Mouse (Mus musculus) splenic B cell, adult 2 months (primary cell): Measurements from ENCODE around the gene Zhx3.

Experiments
- DNase-seq: peaks from one replicate; pipeline ENCODE4 v3.0.0-alpha.2; 2011; ENCODE audit warnings: low read depth, low spot score
- H3K27me3 ChIP-seq: 2 replicates; pipeline ENCODE4 v1.6.1; 2012; ENCODE audit warnings: mild to moderate bottlenecking, low read length, moderate library complexity, mixed read lengths; ENCODE audit not compliant: control insufficient read depth, poor library complexity, insufficient read depth, severe bottlenecking
- H3K36me3 ChIP-seq: 2 replicates; pipeline ENCODE4 v1.6.1; 2012; ENCODE audit warnings: mild to moderate bottlenecking, low read length, moderate library complexity, mixed read lengths; ENCODE audit not compliant: control insufficient read depth, poor library complexity, insufficient read depth, severe bottlenecking

The Zhx3 gene

GRCm38 (mm10) chr2:160741580-160741979, 131.2 kb downstream of the Zhx3 start:
- no peak for DNase-seq
- no peaks in the 10 kb centered on the region for H3K27me3 ChIP-seq
- H3K36me3 ChIP-seq: no peaks in the 10 kb centered on the region

- no peak for DNase-seq
- Histone ChIP-seq H3K27me3 (no peaks in the 10 kb centered on the region), H3K36me3 (no peaks in the 10 kb centered on the region)
Measured at GRCm38 (mm10) chr2:160740521-160741156, 132.2 kb downstream of the Zhx3 start.

GRCm38 (mm10) chr2:160739647-160740356, 133.0 kb downstream of the Zhx3 start:
- H3K27me3 ChIP-seq: no peaks in the 10 kb centered on the region
- no peaks in the 10 kb centered on the region for H3K36me3 ChIP-seq
- no peak for DNase-seq

GRCm38 (mm10) chr2:160738354-160738753, 134.4 kb downstream of the Zhx3 start:
- Histone ChIP-seq H3K27me3 (no peaks in the 10 kb centered on the region), H3K36me3 (no peaks in the 10 kb centered on the region)
- DNase-seq: no peak

GRCm38 (mm10) chr2:160736466-160736865, 136.3 kb downstream of the Zhx3 start:
- no peak for DNase-seq
- no peaks in the 10 kb centered on the region for H3K36me3 ChIP-seq
- H3K27me3 ChIP-seq: no peaks in the 10 kb centered on the region

GRCm38 (mm10) chr2:160735706-160736310, 137.0 kb downstream of the Zhx3 start:
- DNase-seq: no peak
- Histone ChIP-seq H3K27me3 (no peaks in the 10 kb centered on the region), H3K36me3 (no peaks in the 10 kb centered on the region)

GRCm38 (mm10) chr2:160734331-160734730, 138.5 kb downstream of the Zhx3 start:
- DNase-seq: no peak
- no peaks in the 10 kb centered on the region for H3K27me3 ChIP-seq

GRCm38 (mm10) chr2:160733131-160733531, 139.7 kb downstream of the Zhx3 start:
- H3K36me3 ChIP-seq: no peaks in the 10 kb centered on the region
- DNase-seq: peak; percentile 71
- no peaks in the 10 kb centered on the region for H3K27me3 ChIP-seq

More at GRCm38 (mm10) chr2:160734331-160734730, 138.5 kb downstream of the Zhx3 start:
- H3K36me3 ChIP-seq: no peaks in the 10 kb centered on the region

- Histone ChIP-seq H3K27me3 (no peaks in the 10 kb centered on the region), H3K36me3 (no peaks in the 10 kb centered on the region)
- no peak for DNase-seq
Measured at GRCm38 (mm10) chr2:160732420-160732995, 140.3 kb downstream of the Zhx3 start.

- H3K36me3 ChIP-seq: no peaks in the 10 kb centered on the region
- DNase-seq: no peak
Measured at GRCm38 (mm10) chr2:160731839-160732261, 140.9 kb downstream of the Zhx3 start.

GRCm38 (mm10) chr2:160731117-160731838, 141.5 kb downstream of the Zhx3 start, which contains the start of gene Plcg1:
Plcg1 (plus strand) TSS chr2:160731300.
- no peaks in the 10 kb centered on the region for H3K36me3 ChIP-seq
- peak; percentile 94 for DNase-seq

More at GRCm38 (mm10) chr2:160731839-160732261, 140.9 kb downstream of the Zhx3 start:
- no peaks in the 10 kb centered on the region for H3K27me3 ChIP-seq

GRCm38 (mm10) chr2:160730797-160731116, 142.0 kb downstream of the Zhx3 start:
- no peaks in the 10 kb centered on the region for H3K27me3 ChIP-seq
- no peak for DNase-seq
- no peaks in the 10 kb centered on the region for H3K36me3 ChIP-seq

More at GRCm38 (mm10) chr2:160731117-160731838, 141.5 kb downstream of the Zhx3 start, which contains the start of gene Plcg1:
- H3K27me3 ChIP-seq: no peaks in the 10 kb centered on the region

- Histone ChIP-seq H3K36me3 (no peaks in the 10 kb centered on the region), H3K27me3 (no peaks in the 10 kb centered on the region)
- peak; percentile 66 for DNase-seq
Measured at GRCm38 (mm10) chr2:160729851-160730796, 142.7 kb downstream of the Zhx3 start.
